Mouse (Mus musculus) embryonic fibroblast, embryonic 13.5 days (primary cell): Measurements from ENCODE around the gene Ermap. TPM values are rescaled to one million over a fixed set of nuclear protein-coding genes. Genes with fewer than 3 reads are reported as not detected.

Source experiments
- H3K27ac ChIP-seq: 2 replicates; pipeline ENCODE4 v1.5.1; 2012; ENCODE audit warnings: low read length, control low read depth, inconsistent platforms; ENCODE audit not compliant: insufficient read depth
- H3K4me1 ChIP-seq: 2 replicates; pipeline ENCODE4 v1.6.1; 2011; ENCODE audit warnings: low read length; ENCODE audit not compliant: control insufficient read depth, insufficient read depth
- H3K4me3 ChIP-seq: 2 replicates; pipeline ENCODE4 v1.5.1; 2011; ENCODE audit warnings: mild to moderate bottlenecking, control low read depth, low read length; ENCODE audit not compliant: insufficient read depth
- CTCF ChIP-seq: IDR thresholded peaks from 2 replicates; pipeline ENCODE4 v1.5.1; 2011; ENCODE audit warnings: mild to moderate bottlenecking, control low read depth, low read length, moderate library complexity, borderline replicate concordance; ENCODE audit not compliant: insufficient read depth
- POLR2A ChIP-seq: IDR thresholded peaks from 2 replicates; pipeline ENCODE4 v1.6.1; 2011; ENCODE audit warnings: low read depth, mild to moderate bottlenecking, control low read depth, low read length, moderate library complexity
- polyA plus RNA-seq: library from polyadenylated mRNA; stranded (reverse); fragments of >200 nt; gene quantifications from 2 replicates; pipeline ENCODE4 v1.2.4, GENCODE M21; 2011; ENCODE audit warnings: low read depth; ENCODE audit not compliant: missing spikeins, insufficient read length

The Ermap gene
- polyA plus RNA-seq, 1 experiment, result 0.33 TPM

DNA sequence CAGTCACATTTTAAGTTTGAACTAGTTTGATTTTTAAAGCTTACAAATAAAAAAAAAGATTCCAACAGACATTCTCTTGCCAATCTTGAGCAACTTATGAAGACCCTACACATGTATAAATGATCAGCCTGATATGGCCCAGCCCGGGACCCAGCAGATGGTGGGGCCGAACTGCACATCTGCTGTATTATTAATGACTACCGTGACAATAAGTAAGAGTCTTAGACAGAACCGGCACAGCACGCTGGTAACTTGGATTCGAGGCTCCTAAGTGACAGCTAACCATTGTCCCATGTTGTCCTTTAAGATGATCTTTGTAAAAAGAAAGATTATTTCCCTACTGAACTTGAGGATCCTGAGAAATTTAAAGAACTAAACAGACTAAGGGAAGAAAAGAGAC lies 419 bp downstream of the Ermap start:
- TF ChIP-seq POLR2A (no peak), CTCF (no peak)
- Histone ChIP-seq H3K4me1 (0 out of 2 replicates have a peak, but pooled peaks cover 2% of the 10 kb centered on the region), H3K27ac (no peak overlapping the region), H3K4me3 (no peak overlapping the region)

DNA sequence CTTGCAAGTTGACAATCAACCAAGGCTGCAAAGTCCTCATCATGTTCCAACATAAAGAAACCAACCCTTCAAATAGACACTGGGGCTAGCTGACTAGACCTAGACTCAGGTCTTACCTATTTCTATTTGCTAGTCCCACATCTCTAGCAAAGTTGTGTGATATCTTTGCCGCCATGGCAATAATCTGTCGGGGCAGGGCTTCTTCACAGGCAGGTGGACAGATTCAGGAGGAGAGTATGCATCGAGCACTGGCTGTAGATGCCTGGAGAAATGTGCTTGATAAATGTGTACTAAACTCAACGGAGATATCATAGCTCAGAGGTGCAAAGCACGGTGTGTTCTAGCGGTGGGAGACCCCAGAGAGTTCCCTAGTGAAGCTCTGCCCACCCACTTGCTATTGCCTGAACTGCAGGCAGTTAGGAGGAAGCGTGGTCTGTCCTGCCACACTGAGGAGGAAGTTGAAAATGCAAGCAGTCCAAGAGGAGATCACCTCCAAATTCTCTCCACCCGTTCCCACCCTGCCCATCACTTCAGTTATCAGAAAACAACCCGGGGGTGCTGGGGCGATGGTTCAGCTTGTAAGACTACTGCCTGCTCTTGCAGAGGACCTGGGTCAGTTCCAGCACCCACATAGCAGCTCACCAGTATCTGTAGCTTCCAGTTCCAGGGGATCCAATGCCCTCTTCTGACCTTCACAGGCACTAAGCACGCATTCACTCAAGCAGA lies 1.6 kb downstream of the Ermap start:
- H3K27ac ChIP-seq, result no peak overlapping the region
- no peaks in the 10 kb centered on the region for H3K4me1 ChIP-seq
- H3K4me3 ChIP-seq, result no peak overlapping the region
- no peak for TF ChIP-seq CTCF
- no peak for TF ChIP-seq POLR2A

- TF ChIP-seq CTCF (no peak), POLR2A (no peak)
- H3K27ac ChIP-seq, result no peak overlapping the region
- H3K4me3 ChIP-seq, result no peak overlapping the region
- no peaks in the 10 kb centered on the region for H3K4me1 ChIP-seq
These were observed 4.0 kb downstream of the Ermap start for GRCm38 (mm10) chr4:119185771-119186170.

- TF ChIP-seq CTCF (no peak), POLR2A (no peak)
- Histone ChIP-seq H3K4me1 (no peaks in the 10 kb centered on the region), H3K27ac (no peak overlapping the region), H3K4me3 (no peak overlapping the region)
These were observed 6.3 kb downstream of the Ermap start for GRCm38 (mm10) chr4:119183525-119183924.

- H3K4me3 ChIP-seq, result no peak overlapping the region
- H3K4me1 ChIP-seq, result no peaks in the 10 kb centered on the region
- no peak overlapping the region for H3K27ac ChIP-seq
- TF ChIP-seq POLR2A, result no peak
- no peak for TF ChIP-seq CTCF
These were observed 8.4 kb downstream of the Ermap start for GRCm38 (mm10) chr4:119181456-119181855.

- Histone ChIP-seq H3K4me3 (no peak overlapping the region), H3K4me1 (no peaks in the 10 kb centered on the region), H3K27ac (no peak overlapping the region)
- TF ChIP-seq CTCF (no peak), POLR2A (no peak)
These were observed 9.6 kb downstream of the Ermap start for GRCm38 (mm10) chr4:119180133-119180707.

DNA sequence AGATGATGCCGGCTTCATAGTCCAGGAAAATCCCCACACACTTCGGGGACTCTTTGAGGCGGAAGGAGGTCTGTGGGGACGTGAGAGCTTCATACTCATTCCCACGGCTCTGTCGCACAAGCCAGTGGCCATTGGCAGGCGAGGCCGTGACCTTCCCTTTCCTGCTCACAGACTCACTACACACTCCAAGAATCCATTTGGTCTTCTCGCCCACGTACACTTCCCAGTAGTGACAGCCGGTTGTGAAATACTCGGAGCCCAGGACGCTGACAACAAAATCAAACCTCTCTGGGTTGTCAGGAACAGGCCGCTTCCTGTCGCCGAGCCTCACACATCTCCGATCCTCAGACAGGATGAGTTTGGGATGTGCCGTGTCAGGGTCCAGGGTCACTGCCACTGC lies 11.5 kb downstream of the Ermap start:
- H3K4me3 ChIP-seq, result no peak overlapping the region
- TF ChIP-seq CTCF, result no peak

DNA sequence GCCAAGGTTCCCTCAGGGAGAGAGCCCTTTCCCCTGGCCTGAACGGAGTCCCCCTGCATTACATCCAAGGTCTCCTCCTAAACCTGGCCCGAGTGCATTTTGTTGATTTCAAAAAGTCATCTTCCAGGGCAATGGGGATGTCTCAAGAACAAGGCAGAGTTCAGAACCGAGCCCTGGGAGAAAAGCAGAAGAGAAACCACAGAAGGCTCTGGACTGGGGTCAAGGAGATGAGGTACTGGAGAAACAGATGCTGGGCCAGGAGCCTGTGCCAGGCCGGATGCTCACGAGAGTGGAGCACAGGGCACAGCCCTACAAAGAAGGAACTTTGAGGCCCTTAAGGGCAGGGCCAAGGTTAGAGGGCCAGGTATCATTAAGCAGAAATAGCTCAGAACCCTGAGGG lies 12.1 kb downstream of the Ermap start:
- Histone ChIP-seq H3K27ac (no peak overlapping the region), H3K4me1 (no peaks in the 10 kb centered on the region), H3K4me3 (no peak overlapping the region)
- TF ChIP-seq POLR2A (no peak), CTCF (no peak)

More for the DNA sequence above, 11.5 kb downstream of the Ermap start:
- H3K27ac ChIP-seq, result no peak overlapping the region
- H3K4me1 ChIP-seq, result no peaks in the 10 kb centered on the region

DNA sequence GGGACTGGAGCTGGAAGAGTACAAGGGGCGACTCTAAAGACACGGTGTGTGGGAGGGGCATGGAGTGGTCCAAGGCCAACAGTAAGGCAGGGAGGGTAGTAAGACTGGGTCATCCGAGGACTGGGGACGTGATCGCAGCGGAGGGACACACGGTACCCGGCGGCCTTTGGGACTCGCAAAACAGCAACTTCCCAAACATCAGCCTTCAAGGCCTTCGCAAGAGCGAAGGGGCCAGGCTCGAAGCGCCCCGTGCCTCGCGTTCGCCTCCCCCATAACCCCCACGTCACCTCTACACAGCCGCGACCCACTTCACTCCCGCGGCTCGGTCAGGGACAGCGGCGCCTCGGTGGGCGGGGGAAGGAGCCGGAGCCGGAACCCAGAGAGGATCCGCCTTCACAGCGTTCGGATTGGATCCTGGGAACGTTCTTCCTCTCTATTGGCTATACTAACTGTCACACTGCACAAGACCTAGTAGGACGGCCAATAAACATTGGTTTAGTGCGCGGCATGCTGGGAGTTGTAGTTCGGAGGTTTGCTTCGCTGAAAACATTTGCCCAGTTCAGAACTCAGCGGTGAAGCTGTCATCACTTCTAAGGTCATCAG lies 15.9 kb downstream of the Ermap start, which contains the start of gene Zfp691:
Gene Zfp691 (minus strand): TSS at position 345 of the 603 bp plus-strand sequence.
- peaks cover 2% of the 10 kb centered on the region; the same call in 1 of the 2 replicates for H3K4me1 ChIP-seq
- peak within 1 kb of the TSS; percentile 87 for H3K4me3 ChIP-seq
- TF ChIP-seq CTCF, result no peak
- TF ChIP-seq POLR2A, result peak; percentile 85
- no peak within 1 kb of the TSS for H3K27ac ChIP-seq
